Mouse (Mus musculus) forebrain, embryonic 15.5 days (tissue): ENCODE data around the gene Clpp. TPM values are rescaled to one million over a fixed set of nuclear protein-coding genes. Genes with fewer than 3 reads are reported as not detected.

Source experiments
- ATAC-seq: fragments of 200-750 bp; cut with Nextera tagmentation; replicated peaks from 2 replicates; pipeline ENCODE4 v1.8.0; 2017; ENCODE audit warnings: mild to moderate bottlenecking, moderate TSS enrichment, moderate library complexity
- H3K27ac ChIP-seq: fragments of 300-500 bp; sonication (generic); replicated peaks from 2 replicates; pipeline ENCODE4 v1.5.1; 2015; ENCODE audit warnings: mild to moderate bottlenecking, inconsistent platforms
- H3K27me3 ChIP-seq: fragments of 300-500 bp; sonication (generic); 2 replicates; pipeline ENCODE4 v1.6.1; 2015; ENCODE audit warnings: inconsistent platforms
- H3K36me3 ChIP-seq: fragments of 300-500 bp; sonication (generic); 2 replicates; pipeline ENCODE4 v1.6.1; 2015; ENCODE audit warnings: mild to moderate bottlenecking, inconsistent platforms
- H3K4me1 ChIP-seq: fragments of 300-500 bp; sonication (generic); 2 replicates; pipeline ENCODE4 v1.6.1; 2015; ENCODE audit warnings: inconsistent platforms
- H3K4me2 ChIP-seq: fragments of 300-500 bp; sonication (generic); replicated peaks from 2 replicates; pipeline ENCODE4 v1.6.1; 2015; ENCODE audit warnings: mild to moderate bottlenecking, inconsistent platforms
- H3K4me3 ChIP-seq: fragments of 300-500 bp; sonication (generic); 2 replicates; pipeline ENCODE4 v1.5.1; 2015; ENCODE audit warnings: mild to moderate bottlenecking, inconsistent platforms
- H3K9ac ChIP-seq: fragments of 300-500 bp; sonication (generic); replicated peaks from 2 replicates; pipeline ENCODE4 v1.6.1; 2015; ENCODE audit warnings: mild to moderate bottlenecking, inconsistent platforms
- H3K9me3 ChIP-seq: fragments of 300-500 bp; sonication (generic); 2 replicates; pipeline ENCODE4 v1.6.1; 2016; ENCODE audit warnings: inconsistent platforms
- WGBS: fragments of 180-500 bp; shearing (Covaris S2); methylation state at CpG from one replicate; pipeline ENCODE4 v1.1.7; 2015; ENCODE audit warnings: mixed read lengths; 5-methylcytosine and 5-hydroxymethylcytosine counted together
- polyA plus RNA-seq: library from polyadenylated mRNA; unstranded; fragments of >200 nt; fragmentation: Nextera tagmentation; extraction: Ambion mirVana; gene quantifications from 2 replicates; pipeline ENCODE4 v1.2.1, GENCODE M21; 2015

Gene Clpp
- 162 and 175 TPM in 2 replicates for polyA plus RNA-seq

DNA sequence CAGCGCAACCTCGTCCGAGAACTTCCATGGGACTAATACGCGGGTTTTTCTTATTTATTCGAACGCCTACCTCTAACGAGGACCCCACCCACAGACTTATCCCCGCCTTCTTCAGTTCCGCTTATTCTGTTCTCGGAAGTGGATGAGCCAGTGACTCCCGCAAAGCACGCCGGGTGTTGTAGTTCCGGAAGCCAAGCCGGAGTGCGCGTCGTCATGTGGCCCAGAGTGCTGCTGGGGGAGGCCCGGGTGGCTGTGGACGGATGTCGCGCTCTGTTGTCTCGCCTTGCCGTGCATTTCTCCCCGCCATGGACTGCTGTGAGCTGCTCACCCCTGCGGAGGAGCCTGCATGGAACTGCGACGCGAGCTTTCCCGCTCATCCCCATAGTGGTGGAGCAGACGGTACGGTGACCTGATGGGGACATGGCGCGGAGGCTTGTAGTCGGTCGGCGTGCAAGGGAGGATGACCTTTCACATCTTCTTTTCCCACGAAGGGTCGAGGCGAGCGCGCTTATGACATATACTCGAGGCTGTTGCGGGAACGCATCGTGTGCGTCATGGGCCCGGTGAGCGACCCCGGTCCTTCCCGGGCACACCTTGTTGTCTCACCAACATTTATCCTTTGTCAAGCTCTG is at the start of gene Clpp:
TSS of gene Clpp (plus strand) at position 191 of the 632 bp plus-strand sequence.
- no peaks in the 10 kb centered on the region for H3K9me3 ChIP-seq
- ATAC-seq = peak; percentile 98
- H3K9ac ChIP-seq = peak within 1 kb of the TSS; percentile 80
- H3K27ac ChIP-seq = peak within 1 kb of the TSS; percentile 90
- H3K27me3 ChIP-seq = no peaks in the 10 kb centered on the region
- peaks cover 25% of the 10 kb centered on the region for H3K36me3 ChIP-seq
- peak within 1 kb of the TSS; percentile 79 for H3K4me2 ChIP-seq
- H3K4me1 ChIP-seq = peaks cover 16% of the 10 kb centered on the region
- peak within 1 kb of the TSS; percentile 93 for H3K4me3 ChIP-seq
- WGBS = under 1% methylated on average over 52 of the region's 52 CpGs

DNA sequence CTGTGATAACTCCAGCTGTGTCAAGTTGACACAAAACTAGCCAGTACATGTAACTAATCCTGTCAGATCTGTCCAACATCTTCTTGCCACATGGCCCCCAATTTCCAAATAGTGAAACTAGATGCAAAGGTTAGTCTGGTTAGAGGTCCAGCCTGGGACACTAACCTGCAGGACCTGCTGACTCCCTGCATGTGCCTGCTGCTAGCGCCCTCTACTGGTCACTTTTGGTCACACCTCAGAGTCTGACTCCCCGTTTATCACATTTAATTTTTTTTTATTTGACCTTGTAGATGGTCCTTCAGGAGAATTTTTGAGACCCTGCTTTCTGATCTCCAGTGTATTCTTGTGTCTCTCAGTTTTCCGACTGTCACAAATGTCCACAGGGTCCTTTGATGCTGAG is 39.2 kb upstream of the Clpp start:
- no peaks in the 10 kb centered on the region for H3K4me1 ChIP-seq
- H3K27me3 ChIP-seq = no peaks in the 10 kb centered on the region
- H3K9me3 ChIP-seq = no peaks in the 10 kb centered on the region
- H3K4me2 ChIP-seq = no peak overlapping the region
- H3K9ac ChIP-seq = no peak overlapping the region
- whole genome bisulfite sequencing = 12% methylated on average over 3 of the region's 3 CpGs
- no peak for ATAC-seq
- no peak overlapping the region for H3K4me3 ChIP-seq
- no peak overlapping the region for H3K27ac ChIP-seq
- no peaks in the 10 kb centered on the region for H3K36me3 ChIP-seq

DNA sequence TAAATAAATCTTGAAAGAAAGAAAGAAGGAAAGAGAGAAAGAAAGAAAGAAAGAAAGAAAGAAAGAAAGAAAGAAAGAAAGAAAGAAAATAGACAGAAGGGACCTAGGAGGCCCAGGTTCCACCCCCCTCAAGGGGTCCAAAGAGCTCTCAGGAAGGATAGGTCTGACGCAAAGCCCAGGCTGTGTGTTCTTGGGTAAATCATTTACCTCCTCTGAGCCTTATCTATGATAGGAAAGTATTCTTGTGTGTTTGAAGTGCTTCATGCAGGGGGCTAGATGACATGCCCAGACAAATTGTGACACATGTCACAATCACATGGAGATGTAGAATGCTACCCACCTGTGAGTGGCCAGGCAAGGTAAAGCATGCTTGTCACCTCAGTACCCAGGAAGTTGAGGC is 37.5 kb upstream of the Clpp start:
- Histone ChIP-seq H3K4me2 (no peak overlapping the region), H3K27me3 (no peaks in the 10 kb centered on the region), H3K9me3 (no peaks in the 10 kb centered on the region), H3K36me3 (no peaks in the 10 kb centered on the region), H3K4me3 (no peak overlapping the region), H3K9ac (no peak overlapping the region), H3K27ac (no peak overlapping the region), H3K4me1 (no peaks in the 10 kb centered on the region)
- no peak for ATAC-seq
- 95% methylated on average over 1 of the region's 1 CpGs for WGBS

DNA sequence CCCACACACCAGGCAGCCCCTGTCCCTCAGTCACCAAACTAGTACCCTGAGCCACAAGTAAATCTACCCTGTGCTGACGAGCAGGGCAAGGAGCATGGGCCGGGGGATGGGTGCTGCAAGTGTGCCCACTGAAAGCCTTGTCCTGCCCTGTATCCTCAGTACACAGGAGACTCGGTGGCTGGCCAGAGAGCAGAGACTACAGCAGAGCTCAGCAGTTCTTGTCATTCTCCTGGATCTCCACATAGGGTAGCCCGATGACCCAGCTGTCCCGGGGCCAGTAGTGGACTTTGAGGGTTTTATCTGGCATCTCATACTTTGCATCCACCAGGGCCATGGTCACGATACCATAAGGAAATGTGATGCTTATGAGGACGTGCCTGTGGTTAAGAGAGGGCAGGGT is 35.2 kb upstream of the Clpp start:
- H3K4me3 ChIP-seq = no peak overlapping the region
- H3K36me3 ChIP-seq = no peaks in the 10 kb centered on the region
- H3K4me2 ChIP-seq = no peak overlapping the region
- no peak overlapping the region for H3K9ac ChIP-seq
- H3K9me3 ChIP-seq = no peaks in the 10 kb centered on the region
- no peaks in the 10 kb centered on the region for H3K27me3 ChIP-seq
- ATAC-seq = no peak
- H3K4me1 ChIP-seq = no peaks in the 10 kb centered on the region
- WGBS = 80% methylated on average over 7 of the region's 7 CpGs
- H3K27ac ChIP-seq = no peak overlapping the region

DNA sequence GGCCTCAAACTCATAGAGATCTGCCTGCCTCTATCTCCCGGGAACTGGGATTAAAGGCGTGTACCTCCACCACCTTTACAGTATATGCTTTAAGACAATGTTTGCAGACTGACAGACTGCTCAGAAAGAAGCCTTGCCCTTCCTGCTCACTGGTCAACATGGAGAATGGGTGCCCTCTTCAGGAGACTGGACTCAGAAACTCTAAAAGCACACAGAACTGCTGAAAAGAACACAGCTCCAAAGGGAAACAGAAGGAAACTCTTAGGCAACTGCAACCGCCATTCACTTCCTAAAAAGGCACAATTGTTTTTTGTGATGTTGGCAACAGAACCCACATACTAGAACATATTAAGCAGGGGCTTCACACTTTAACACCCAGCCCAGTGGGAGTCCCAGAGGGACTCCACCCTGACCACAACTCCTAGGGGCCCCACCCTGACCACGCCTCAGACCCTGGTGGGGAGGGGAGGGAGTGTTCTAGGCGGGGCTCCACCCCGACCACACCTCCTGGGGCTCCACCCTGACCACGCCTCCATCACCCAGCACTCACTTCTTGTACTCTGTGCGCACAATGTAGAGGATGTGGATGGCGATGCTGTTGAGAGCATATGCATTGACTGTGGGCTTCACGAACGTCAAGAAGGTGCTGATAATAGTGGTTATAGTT is 32.2 kb upstream of the Clpp start:
- no peaks in the 10 kb centered on the region for H3K27me3 ChIP-seq
- ATAC-seq = no peak
- no peak overlapping the region for H3K4me2 ChIP-seq
- no peaks in the 10 kb centered on the region for H3K4me1 ChIP-seq
- H3K27ac ChIP-seq = no peak overlapping the region
- H3K9ac ChIP-seq = no peak overlapping the region
- H3K9me3 ChIP-seq = no peaks in the 10 kb centered on the region
- no peak overlapping the region for H3K4me3 ChIP-seq
- H3K36me3 ChIP-seq = no peaks in the 10 kb centered on the region
- WGBS = 31% methylated on average over 11 of the region's 11 CpGs

DNA sequence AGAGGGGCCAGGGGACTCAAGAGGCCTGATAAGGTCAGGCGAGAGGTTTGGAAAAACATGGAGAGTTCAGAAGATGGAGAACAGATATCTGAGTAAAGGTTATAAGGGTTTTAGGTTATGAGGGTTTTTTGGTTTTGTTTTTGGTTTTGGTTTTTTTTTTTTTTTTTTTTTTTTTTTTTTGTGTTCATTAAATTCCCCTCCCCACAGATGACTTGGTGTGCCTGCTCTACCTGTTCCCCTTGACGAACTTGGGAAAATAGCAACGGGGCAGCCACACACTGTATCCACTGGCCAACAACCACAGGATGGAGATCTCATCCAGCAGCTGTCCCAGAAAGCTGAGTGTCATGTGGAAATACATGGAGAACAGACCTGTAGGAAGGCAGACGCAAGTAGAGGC is 31.4 kb upstream of the Clpp start:
- no peak overlapping the region for H3K9ac ChIP-seq
- H3K36me3 ChIP-seq = no peaks in the 10 kb centered on the region
- H3K4me1 ChIP-seq = no peaks in the 10 kb centered on the region
- no peaks in the 10 kb centered on the region for H3K27me3 ChIP-seq
- H3K4me2 ChIP-seq = no peak overlapping the region
- H3K27ac ChIP-seq = no peak overlapping the region
- 87% methylated on average over 4 of the region's 4 CpGs for WGBS
- no peak for ATAC-seq
- H3K4me3 ChIP-seq = no peak overlapping the region
- no peaks in the 10 kb centered on the region for H3K9me3 ChIP-seq

DNA sequence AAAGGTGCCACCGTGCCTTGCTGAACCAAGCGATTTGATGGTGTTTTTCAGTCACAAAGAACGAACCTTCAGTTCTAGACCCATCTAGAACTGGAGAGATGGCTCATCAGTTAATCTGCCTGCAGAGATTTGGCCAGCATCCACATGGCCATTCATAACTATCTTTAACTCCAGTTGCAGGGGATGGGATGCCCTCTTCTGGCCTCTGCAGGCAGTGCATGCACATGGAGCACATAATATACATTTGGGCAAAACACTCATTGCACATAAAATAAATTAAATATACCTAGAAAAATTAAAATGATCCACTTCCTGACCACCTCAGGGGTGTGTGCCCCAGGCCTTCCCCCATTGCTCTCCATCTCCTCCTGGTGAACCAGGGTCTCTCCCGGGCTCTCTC is 28.2 kb upstream of the Clpp start:
- ATAC-seq = no peak
- no peak overlapping the region for H3K27ac ChIP-seq
- no peak overlapping the region for H3K9ac ChIP-seq
- no peaks in the 10 kb centered on the region for H3K4me1 ChIP-seq
- no peak overlapping the region for H3K4me3 ChIP-seq
- H3K36me3 ChIP-seq = no peaks in the 10 kb centered on the region
- H3K27me3 ChIP-seq = no peaks in the 10 kb centered on the region
- H3K4me2 ChIP-seq = no peak overlapping the region
- no peaks in the 10 kb centered on the region for H3K9me3 ChIP-seq
- WGBS = 94% methylated on average over 4 of the region's 4 CpGs

DNA sequence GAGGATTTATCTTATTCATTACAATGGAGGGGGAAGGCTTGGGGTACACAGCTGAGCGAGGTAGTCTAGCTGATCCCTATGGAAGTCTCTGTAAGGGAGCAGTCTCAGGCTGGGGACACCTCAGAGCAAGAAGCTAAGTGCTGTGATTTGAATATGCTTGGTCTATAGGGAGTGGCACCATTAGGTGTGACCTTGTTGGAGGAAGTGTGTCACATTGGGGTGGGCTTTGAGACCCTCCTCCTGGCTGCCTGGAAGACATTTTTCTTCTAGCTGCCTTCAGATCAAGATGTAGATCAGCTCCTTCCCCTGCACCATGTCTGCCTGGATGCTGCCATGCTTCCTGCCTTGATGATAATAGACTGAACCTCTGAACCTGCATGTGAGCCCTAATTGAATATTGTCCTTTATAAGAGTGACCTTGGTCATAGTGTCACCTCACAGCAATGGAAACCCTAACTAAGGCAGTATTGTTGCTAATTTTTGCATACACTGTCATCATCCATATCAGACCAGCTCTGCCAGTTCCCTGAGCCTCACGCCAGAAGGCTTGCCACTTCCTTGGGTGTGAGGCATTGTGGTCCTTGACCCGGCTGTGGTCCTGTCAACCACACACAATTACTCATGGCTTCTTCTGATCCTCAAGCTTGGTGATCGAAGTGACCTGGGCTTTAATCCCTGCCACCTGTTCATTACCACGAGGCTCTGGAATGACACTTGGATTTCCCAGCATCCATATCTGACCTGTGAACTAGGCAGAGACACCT is 27.3 kb upstream of the Clpp start:
- no peaks in the 10 kb centered on the region for H3K4me1 ChIP-seq
- no peak overlapping the region for H3K27ac ChIP-seq
- H3K36me3 ChIP-seq = no peaks in the 10 kb centered on the region
- 82% methylated on average over 5 of the region's 5 CpGs for WGBS
- no peak overlapping the region for H3K4me3 ChIP-seq
- H3K27me3 ChIP-seq = no peaks in the 10 kb centered on the region
- no peak overlapping the region for H3K4me2 ChIP-seq
- ATAC-seq = no peak
- H3K9me3 ChIP-seq = no peaks in the 10 kb centered on the region
- no peak overlapping the region for H3K9ac ChIP-seq

DNA sequence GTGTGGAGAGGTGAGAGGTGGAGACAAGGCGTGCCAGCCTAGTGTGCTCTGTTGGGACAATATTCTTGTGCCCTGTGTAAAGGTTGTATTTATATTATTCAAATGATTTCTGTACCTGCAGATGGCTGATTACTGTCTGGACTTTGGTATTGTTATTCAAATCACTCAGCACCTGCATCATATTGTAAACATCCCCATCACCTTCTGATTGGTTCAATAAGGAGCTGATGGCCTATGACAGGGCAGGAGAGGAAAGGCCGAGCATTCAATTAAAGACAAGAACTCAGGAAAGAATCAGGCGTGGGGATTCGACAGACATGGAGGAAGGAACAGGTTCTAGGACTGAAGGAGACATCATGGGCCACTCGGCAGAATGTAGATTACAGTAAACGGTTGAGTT is 26.5 kb upstream of the Clpp start:
- Histone ChIP-seq H3K4me1 (no peaks in the 10 kb centered on the region), H3K4me2 (no peak overlapping the region), H3K4me3 (no peak overlapping the region), H3K27me3 (no peaks in the 10 kb centered on the region), H3K36me3 (no peaks in the 10 kb centered on the region), H3K9ac (no peak overlapping the region), H3K9me3 (no peaks in the 10 kb centered on the region), H3K27ac (no peak overlapping the region)
- ATAC-seq = no peak
- WGBS = 78% methylated on average over 6 of the region's 6 CpGs

DNA sequence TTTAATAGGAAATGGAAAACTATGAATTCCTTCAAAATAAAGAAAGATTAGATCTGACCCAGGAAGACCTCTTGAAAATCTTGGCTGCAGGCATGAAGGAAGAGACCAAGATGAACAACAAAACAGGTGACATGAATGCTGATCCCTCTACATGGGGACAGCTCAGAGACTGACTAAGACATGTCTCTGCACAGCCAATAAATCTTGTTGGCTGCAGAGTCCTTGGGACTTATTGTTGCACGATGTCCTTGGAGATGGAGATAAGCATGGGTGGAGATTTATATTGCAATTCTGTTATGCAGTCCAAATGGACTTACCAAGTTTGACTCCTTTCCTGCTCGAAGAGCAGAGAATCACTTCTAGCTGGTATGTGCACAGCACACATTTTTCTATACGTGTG is 20.8 kb upstream of the Clpp start:
- H3K9ac ChIP-seq = no peak overlapping the region
- no peaks in the 10 kb centered on the region for H3K27me3 ChIP-seq
- no peaks in the 10 kb centered on the region for H3K36me3 ChIP-seq
- no peak overlapping the region for H3K27ac ChIP-seq
- H3K4me2 ChIP-seq = no peak overlapping the region
- ATAC-seq = no peak
- H3K4me3 ChIP-seq = no peak overlapping the region
- WGBS = 65% methylated on average over 3 of the region's 3 CpGs
- H3K9me3 ChIP-seq = no peaks in the 10 kb centered on the region
- no peaks in the 10 kb centered on the region for H3K4me1 ChIP-seq

DNA sequence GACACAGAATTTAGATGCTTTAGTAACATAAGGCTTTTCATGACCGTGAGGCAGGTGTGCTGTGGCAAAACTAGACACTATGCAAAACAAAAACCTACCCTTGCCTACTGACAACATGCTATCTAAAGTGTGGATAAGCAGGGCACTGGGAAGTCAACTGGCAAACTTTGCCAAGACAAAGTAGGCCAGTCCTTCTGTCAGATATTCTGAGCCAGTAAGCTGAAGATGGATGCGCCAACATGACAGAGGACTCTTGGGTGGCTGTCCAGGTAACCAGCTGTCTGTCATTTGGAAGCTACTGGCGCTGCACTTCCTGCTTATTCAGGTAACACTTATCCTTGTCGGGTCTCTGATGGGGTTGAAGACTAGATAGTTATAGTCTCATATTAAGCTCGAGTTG is 20.0 kb upstream of the Clpp start:
- WGBS = 68% methylated on average over 5 of the region's 5 CpGs
- H3K4me1 ChIP-seq = no peaks in the 10 kb centered on the region
- H3K36me3 ChIP-seq = no peaks in the 10 kb centered on the region
- H3K9me3 ChIP-seq = no peaks in the 10 kb centered on the region
- H3K27ac ChIP-seq = no peak overlapping the region
- no peaks in the 10 kb centered on the region for H3K27me3 ChIP-seq
- no peak overlapping the region for H3K4me2 ChIP-seq
- no peak overlapping the region for H3K4me3 ChIP-seq
- no peak overlapping the region for H3K9ac ChIP-seq
- no peak for ATAC-seq

DNA sequence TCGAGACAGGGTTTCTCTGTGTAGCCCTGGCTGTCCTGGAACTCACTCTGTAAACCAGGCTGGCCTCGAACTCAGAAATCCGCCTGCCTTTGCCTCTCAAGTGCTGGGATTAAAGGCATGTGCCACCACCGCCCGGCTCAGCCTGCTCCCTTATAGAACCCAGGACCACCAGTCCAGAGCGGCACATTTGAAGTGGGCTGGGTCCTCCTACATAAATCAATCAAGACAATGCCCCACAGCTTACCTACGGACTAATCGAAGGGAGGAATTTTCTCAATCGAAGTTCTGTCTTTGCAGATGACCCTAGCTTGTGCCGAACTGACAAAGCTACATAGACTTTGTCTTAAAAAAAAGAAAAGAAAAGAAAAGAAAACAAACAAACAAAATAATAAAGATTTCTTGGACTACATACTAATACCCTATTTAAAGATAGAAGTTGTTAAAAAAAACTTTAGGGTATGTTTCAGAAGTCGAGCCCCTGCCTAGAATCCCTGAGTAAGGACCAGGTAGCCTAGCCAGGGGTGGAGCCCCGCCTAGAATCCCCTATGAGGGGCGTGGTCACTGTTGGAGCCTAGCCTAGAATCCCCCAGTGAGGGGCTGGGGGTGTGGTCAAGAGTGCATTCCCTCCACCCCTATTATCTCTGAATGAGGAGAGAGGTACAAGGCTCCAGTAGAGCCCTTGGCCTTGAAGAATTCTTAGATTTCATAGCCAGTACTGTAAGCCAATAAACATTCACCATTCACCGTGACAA is 16.0 kb upstream of the Clpp start:
- H3K27ac ChIP-seq = no peak overlapping the region
- no peak overlapping the region for H3K9ac ChIP-seq
- WGBS = 67% methylated on average over 14 of the region's 14 CpGs
- no peaks in the 10 kb centered on the region for H3K4me1 ChIP-seq
- H3K27me3 ChIP-seq = no peaks in the 10 kb centered on the region
- no peak overlapping the region for H3K4me3 ChIP-seq
- ATAC-seq = no peak
- no peaks in the 10 kb centered on the region for H3K9me3 ChIP-seq
- H3K36me3 ChIP-seq = no peaks in the 10 kb centered on the region
- H3K4me2 ChIP-seq = no peak overlapping the region
